Mouse (Mus musculus): Measurements from ENCODE around the gene Aen. TPM values are rescaled to one million over a fixed set of nuclear protein-coding genes. Genes with fewer than 3 reads are reported as not detected.
A peak's percentile ranks its signal among the peaks of the same experiment; 100 is the strongest.

Gene Aen
- polyA plus RNA-seq, 1 experiment from 2014 or later, result 55.7 TPM

DNA sequence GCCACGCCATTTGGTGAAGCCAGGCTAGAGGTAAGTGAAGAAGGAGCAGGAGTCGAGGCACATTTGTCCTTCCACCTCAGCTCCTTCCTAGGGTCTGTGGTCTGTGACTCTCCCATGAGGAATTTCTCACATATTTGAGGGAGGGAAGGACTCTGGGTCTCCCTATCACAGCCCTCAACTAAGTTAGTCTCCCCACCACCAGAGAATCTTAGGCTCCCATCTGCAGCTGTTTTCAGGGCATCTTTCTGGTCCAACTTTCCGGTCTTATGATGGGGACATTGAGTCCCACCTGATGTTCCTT, 18.8 kb downstream of the Aen start:
- Histone ChIP-seq H3K27ac (replicated peaks) (no peak overlapping the region), H3K27me3 (replicated peaks) (no peaks in the 10 kb centered on the region), H3K4me2 (no peak overlapping the region), H3K9ac (replicated peaks) (no peak overlapping the region), H3K36me3 (no peaks in the 10 kb centered on the region), H3K4me3 (replicated peaks) (no peak overlapping the region), H3K9me3 (replicated peaks) (no peaks in the 10 kb centered on the region), H3K4me1 (peaks cover 17% of the 10 kb centered on the region; the same call in 1 of the 2 replicates)
- WGBS, result 88% methylated on average over 3 of the region's 3 CpGs
- no peak for ATAC-seq (ENCODE audit: low FRiP score)

DNA sequence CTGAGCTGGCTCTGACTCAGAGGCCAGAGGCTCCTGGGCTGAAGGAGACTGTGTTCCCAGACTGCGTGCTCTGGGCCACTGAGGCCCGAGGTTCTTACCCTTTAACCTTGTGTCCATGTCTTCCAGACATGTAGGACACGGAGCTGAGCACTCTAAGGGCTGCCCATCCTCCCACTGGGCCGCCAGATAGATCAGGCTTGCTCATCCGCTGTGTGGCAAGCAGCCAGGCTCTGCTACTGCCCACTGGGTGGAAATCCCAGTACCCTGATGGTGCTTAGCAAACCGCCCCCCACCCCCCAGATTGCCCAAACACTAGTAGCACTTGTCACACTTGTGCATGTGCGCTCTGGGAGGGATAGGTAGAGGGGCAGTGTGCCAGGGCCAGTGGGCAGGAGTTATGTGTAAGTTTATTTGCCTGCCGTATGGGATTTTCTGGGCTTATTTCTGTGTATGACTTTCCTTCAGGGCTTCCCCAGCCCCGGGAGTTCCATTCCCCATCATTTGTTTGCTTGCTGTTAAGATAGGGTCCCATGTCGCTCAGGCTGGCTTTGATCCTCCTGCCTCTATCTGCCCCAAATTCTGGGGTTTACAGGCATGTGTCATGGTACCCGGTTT, 19.3 kb downstream of the Aen start:
- no peaks in the 10 kb centered on the region for H3K9me3 ChIP-seq (replicated peaks)
- no peak overlapping the region for H3K27ac ChIP-seq (replicated peaks)
- no peak overlapping the region for H3K4me2 ChIP-seq
- no peaks in the 10 kb centered on the region for H3K36me3 ChIP-seq
- H3K27me3 ChIP-seq (replicated peaks), result no peaks in the 10 kb centered on the region
- peaks cover 17% of the 10 kb centered on the region; the same call in 1 of the 2 replicates for H3K4me1 ChIP-seq
- no peak for ATAC-seq (ENCODE audit: low FRiP score)
- no peak overlapping the region for H3K4me3 ChIP-seq (replicated peaks)
- WGBS, result 87% methylated on average over 11 of the region's 11 CpGs
- no peak overlapping the region for H3K9ac ChIP-seq (replicated peaks)

DNA sequence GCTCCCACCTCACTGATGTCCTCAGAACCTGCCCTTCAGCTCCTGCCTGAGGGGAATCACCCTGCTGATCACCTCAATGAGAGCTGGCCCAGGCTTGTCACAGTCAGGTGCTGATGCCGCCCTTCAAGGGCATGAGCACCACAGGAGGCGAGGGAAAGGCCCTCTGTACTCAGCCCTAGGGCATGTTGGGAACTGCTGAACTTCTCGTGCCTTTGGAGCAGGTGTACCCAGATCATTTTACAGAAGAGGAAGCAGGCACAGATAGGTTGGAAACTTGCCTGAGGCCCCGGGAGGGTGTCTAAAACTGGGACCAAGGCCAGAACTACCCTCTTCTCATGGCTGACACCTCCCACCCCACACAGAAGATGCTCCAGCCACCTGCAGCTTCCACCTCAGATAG, 23.0 kb downstream of the Aen start:
- Histone ChIP-seq H3K4me3 (replicated peaks) (no peak overlapping the region), H3K9me3 (replicated peaks) (no peaks in the 10 kb centered on the region), H3K36me3 (no peaks in the 10 kb centered on the region), H3K4me2 (no peak overlapping the region), H3K27me3 (replicated peaks) (peaks cover 7% of the 10 kb centered on the region; the same call in 1 of the 2 replicates), H3K27ac (replicated peaks) (no peak overlapping the region), H3K4me1 (0 out of 2 replicates have a peak, but pooled peaks cover 5% of the 10 kb centered on the region), H3K9ac (replicated peaks) (no peak overlapping the region)
- WGBS, result 51% methylated on average over 4 of the region's 4 CpGs
- ATAC-seq (ENCODE audit: low FRiP score), result no peak

DNA sequence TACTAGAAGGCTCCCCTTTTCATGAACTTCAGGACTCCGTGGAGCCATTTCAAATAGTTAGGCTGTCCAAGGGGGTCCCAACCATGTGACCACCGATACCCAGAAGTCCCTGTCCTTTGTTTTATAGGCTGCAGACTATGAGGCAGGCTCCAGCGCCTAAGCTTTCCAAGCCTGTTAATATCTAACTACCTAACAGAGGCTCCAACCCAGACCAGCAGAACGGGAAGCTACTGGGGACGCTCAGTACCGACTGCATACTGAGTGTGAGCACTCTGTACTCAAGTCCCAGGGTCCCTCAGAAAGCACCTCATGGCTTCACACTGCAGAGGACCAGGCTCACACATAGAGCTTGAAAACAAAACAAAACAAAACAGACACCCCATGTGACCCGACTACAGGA, 26.9 kb downstream of the Aen start:
- 59% methylated on average over 7 of the region's 7 CpGs for WGBS
- no peak for ATAC-seq (ENCODE audit: low FRiP score)

DNA sequence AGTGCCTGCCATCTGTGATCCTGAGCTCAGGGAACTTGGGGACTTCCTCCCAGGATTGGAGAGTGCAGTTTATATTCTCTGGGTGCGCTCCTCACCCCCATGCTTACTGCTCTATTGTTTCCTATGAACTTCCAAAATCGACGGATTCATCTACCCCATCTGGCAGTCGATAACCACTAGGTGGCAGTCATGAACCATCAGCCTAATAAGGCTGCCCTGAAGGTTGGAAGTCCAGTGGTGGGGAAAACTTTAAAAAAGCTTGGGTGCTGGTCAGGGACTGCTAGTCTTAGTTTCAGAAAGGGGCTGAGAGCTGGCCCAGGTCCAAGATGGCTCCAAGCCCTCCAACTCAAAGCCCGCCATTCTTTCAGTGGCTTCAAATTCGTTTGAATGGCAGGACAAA, 28.6 kb downstream of the Aen start:
- H3K4me1 ChIP-seq, result no peaks in the 10 kb centered on the region
- peak; percentile 28; the same call in 1 of the 2 replicates for ATAC-seq (ENCODE audit: low FRiP score)
- H3K9me3 ChIP-seq (replicated peaks), result no peaks in the 10 kb centered on the region
- 6% methylated on average over 6 of the region's 6 CpGs for WGBS
- peaks cover 7% of the 10 kb centered on the region; the same call in 1 of the 2 replicates for H3K27me3 ChIP-seq (replicated peaks)
- no peak overlapping the region for H3K4me3 ChIP-seq (replicated peaks)
- H3K27ac ChIP-seq (replicated peaks), result no peak overlapping the region
- H3K4me2 ChIP-seq, result no peak overlapping the region
- H3K9ac ChIP-seq (replicated peaks), result no peak overlapping the region
- H3K36me3 ChIP-seq, result no peaks in the 10 kb centered on the region

More for the DNA sequence above, 26.9 kb downstream of the Aen start:
- Histone ChIP-seq H3K4me2 (no peak overlapping the region), H3K36me3 (no peaks in the 10 kb centered on the region), H3K27me3 (replicated peaks) (peaks cover 7% of the 10 kb centered on the region; the same call in 1 of the 2 replicates), H3K4me1 (no peaks in the 10 kb centered on the region), H3K27ac (replicated peaks) (no peak overlapping the region), H3K4me3 (replicated peaks) (no peak overlapping the region), H3K9me3 (replicated peaks) (no peaks in the 10 kb centered on the region), H3K9ac (replicated peaks) (no peak overlapping the region)

DNA sequence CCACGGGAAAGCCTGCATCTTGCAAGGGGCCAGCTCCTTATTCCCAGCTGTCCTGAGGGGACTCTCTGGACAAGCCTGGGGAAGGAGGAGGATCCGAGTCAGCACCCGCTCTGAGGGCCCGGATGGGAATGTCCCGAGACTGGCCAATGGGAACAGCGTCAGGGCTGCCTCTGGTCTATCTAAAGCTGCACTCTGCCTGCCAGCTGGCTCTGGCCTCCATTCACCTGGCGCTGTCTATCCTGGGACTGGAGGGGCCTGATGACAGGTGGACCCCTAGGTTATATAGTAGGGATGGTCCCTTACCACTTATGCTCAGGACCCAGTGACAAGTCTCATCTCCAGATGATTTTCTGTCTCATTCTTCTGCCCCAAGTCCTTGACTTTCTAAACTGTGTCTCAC, 29.1 kb downstream of the Aen start:
- 70% methylated on average over 7 of the region's 7 CpGs for WGBS
- no peaks in the 10 kb centered on the region for H3K4me1 ChIP-seq
- H3K27me3 ChIP-seq (replicated peaks), result peaks cover 7% of the 10 kb centered on the region; the same call in 1 of the 2 replicates
- H3K36me3 ChIP-seq, result no peaks in the 10 kb centered on the region
- H3K9me3 ChIP-seq (replicated peaks), result no peaks in the 10 kb centered on the region
- no peak overlapping the region for H3K4me2 ChIP-seq
- ATAC-seq (ENCODE audit: low FRiP score), result no peak
- no peak overlapping the region for H3K9ac ChIP-seq (replicated peaks)
- H3K27ac ChIP-seq (replicated peaks), result no peak overlapping the region
- H3K4me3 ChIP-seq (replicated peaks), result no peak overlapping the region

DNA sequence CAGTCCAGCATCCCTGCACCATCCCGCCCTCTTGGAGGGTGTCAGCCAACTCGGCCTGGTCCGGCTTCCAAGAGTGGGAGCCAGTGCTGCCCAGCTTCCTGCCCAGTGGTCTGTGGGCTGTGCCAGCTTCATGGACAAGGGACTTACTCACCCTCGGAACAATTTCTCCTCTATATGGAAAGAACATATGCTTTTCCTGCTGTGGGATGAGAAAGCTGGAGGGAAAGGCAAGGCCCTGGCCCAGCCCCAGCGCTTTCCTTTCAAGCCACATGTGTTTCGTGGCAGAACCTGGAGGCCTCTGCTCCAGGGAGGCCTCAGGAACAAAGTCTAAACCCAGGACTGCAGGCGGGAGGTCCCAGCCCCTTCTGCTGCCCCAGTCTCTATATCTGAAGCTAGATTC, 30.0 kb downstream of the Aen start:
- Histone ChIP-seq H3K9me3 (replicated peaks) (no peaks in the 10 kb centered on the region), H3K4me2 (no peak overlapping the region), H3K9ac (replicated peaks) (no peak overlapping the region), H3K4me1 (no peaks in the 10 kb centered on the region), H3K4me3 (replicated peaks) (no peak overlapping the region), H3K27me3 (replicated peaks) (peaks cover 7% of the 10 kb centered on the region; the same call in 1 of the 2 replicates), H3K27ac (replicated peaks) (no peak overlapping the region), H3K36me3 (no peaks in the 10 kb centered on the region)
- ATAC-seq (ENCODE audit: low FRiP score), result no peak
- 86% methylated on average over 7 of the region's 7 CpGs for WGBS

DNA sequence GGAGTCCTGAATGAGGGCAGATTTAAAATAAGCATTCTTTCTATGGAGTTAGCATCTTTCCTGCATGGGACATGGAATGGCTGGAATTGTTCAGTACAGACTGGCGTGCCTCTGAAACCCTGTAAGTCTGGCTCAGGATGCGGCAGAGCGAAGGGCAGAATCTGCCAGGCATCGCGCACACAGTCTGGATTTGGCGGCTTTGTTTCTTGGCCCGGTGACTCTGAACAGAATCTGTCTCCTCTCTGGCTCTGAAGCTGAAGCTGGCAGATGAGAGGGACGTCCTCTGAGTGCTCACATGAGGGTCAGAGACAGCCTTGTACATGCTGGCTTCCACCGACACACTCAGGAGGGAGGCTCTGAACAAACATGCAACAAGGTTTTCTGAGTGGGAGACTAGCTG, 30.5 kb downstream of the Aen start:
- 83% methylated on average over 9 of the region's 9 CpGs for WGBS
- Histone ChIP-seq H3K36me3 (no peaks in the 10 kb centered on the region), H3K27ac (replicated peaks) (no peak overlapping the region), H3K4me2 (no peak overlapping the region), H3K4me3 (replicated peaks) (no peak overlapping the region), H3K9me3 (replicated peaks) (no peaks in the 10 kb centered on the region), H3K27me3 (replicated peaks) (peaks cover 7% of the 10 kb centered on the region; the same call in 1 of the 2 replicates), H3K9ac (replicated peaks) (no peak overlapping the region), H3K4me1 (no peaks in the 10 kb centered on the region)
- ATAC-seq (ENCODE audit: low FRiP score), result no peak

DNA sequence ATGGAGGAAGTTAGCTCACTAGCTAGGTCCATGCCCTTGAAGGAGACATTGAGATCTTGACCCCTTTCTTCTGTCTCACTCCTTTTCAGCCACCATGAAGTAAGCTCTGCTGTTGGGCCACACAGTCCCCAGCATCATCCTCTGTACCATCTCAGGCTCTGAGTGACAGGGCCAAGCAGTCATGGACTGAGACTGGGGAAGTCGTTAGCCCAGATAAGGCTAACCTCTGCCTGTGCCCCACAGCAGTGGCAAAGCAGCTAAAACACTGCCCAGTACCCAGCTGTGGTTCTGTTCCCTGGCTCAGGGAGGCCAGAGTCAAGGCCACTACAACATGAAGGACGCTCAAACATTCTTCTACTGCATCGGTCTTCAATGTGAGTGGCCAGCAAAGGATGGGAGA, 31.6 kb downstream of the Aen start:
- no peaks in the 10 kb centered on the region for H3K4me1 ChIP-seq
- no peak overlapping the region for H3K4me2 ChIP-seq
- H3K9ac ChIP-seq (replicated peaks), result no peak overlapping the region
- H3K27ac ChIP-seq (replicated peaks), result no peak overlapping the region
- H3K4me3 ChIP-seq (replicated peaks), result no peak overlapping the region
- H3K27me3 ChIP-seq (replicated peaks), result peaks cover 7% of the 10 kb centered on the region; the same call in 1 of the 2 replicates
- no peak for ATAC-seq (ENCODE audit: low FRiP score)
- no peaks in the 10 kb centered on the region for H3K9me3 ChIP-seq (replicated peaks)
- WGBS, result 83% methylated on average over 3 of the region's 3 CpGs
- no peaks in the 10 kb centered on the region for H3K36me3 ChIP-seq

DNA sequence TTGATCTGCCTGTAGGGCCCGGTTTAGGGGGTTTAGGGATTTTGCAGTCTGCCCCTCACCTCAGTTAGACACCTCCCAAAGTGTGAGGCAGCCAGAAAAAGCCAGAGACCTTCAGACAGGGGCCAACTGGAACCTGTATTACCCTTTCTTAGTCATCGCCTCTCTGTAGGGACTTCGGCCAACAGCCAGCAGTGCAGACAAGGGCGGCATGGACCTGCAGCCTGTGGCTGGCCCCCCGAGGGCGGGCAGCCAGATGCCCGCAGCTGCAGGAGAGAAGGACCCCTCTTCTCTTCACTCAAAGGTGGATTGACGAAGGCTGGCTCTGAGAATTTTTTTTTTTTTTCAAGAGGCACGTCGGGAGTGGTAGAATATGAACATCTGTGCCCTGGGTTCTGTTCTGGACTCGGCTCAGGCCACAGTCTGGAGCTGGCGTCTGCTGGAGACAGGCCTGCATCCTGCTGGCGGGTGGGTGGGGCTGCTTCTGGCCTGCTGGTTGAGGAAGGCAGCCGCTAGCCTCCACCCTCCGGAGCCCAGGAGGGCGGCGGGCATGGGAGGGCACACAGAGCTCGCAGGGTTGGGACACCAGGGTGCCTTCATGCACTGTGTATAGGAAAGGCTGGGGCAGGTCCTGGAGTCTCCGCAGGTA, 43.4 kb downstream of the Aen start:
- no peak overlapping the region for H3K9ac ChIP-seq (replicated peaks)
- no peaks in the 10 kb centered on the region for H3K4me1 ChIP-seq
- H3K36me3 ChIP-seq, result no peaks in the 10 kb centered on the region
- no peaks in the 10 kb centered on the region for H3K27me3 ChIP-seq (replicated peaks)
- no peak for ATAC-seq (ENCODE audit: low FRiP score)
- no peak overlapping the region for H3K4me2 ChIP-seq
- no peak overlapping the region for H3K27ac ChIP-seq (replicated peaks)
- H3K4me3 ChIP-seq (replicated peaks), result no peak overlapping the region
- no peaks in the 10 kb centered on the region for H3K9me3 ChIP-seq (replicated peaks)
- 72% methylated on average over 19 of the region's 19 CpGs for WGBS

DNA sequence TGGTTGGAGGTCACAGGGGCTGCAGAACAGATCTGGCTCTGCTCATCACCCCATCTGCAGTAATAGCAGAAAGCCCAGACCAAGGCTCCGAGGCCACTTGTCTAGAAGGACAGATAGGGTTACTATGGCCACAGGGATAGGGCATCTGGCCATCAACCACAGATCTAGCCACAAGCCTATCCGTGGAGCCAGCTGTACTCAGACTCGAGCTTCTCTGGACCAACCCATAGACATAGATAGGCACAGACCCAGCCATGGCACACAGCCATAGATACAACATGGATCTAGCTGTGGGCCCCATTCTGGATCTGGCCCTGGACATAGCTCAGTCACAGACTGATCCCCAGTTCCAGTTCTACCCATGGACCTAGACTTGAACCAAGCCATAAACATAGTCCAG, 45.3 kb downstream of the Aen start:
- Histone ChIP-seq H3K9ac (replicated peaks) (no peak overlapping the region), H3K27ac (replicated peaks) (no peak overlapping the region), H3K9me3 (replicated peaks) (no peaks in the 10 kb centered on the region), H3K4me1 (no peaks in the 10 kb centered on the region), H3K27me3 (replicated peaks) (no peaks in the 10 kb centered on the region), H3K36me3 (no peaks in the 10 kb centered on the region), H3K4me2 (no peak overlapping the region), H3K4me3 (replicated peaks) (no peak overlapping the region)
- 90% methylated on average over 3 of the region's 3 CpGs for WGBS
- ATAC-seq (ENCODE audit: low FRiP score), result no peak

DNA sequence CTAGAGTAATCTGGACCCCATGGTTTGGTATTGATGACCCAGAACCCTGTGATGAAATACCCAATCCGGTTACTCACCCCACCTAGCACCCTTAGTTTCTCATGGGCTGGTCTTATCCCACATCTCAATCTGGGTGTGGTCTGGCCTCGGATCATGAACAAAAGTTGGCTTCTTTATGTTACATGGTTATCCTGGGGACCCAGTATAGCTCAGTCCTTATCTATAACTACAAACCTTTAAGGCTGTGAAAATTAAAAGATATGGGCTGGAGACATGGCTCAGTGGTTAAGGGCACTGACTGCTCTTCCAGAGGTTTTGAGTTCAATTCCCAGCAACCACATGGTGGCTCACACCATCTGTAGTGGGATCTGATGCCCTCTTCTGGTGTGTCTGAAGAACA, 46.9 kb downstream of the Aen start:
- no peak overlapping the region for H3K4me2 ChIP-seq

More for the DNA sequence above, 46.9 kb downstream of the Aen start:
- WGBS, result 99% methylated on average over 2 of the region's 2 CpGs
- ATAC-seq (ENCODE audit: low FRiP score), result no peak
- Histone ChIP-seq H3K9ac (replicated peaks) (no peak overlapping the region), H3K4me1 (no peaks in the 10 kb centered on the region), H3K27me3 (replicated peaks) (no peaks in the 10 kb centered on the region), H3K9me3 (replicated peaks) (no peaks in the 10 kb centered on the region), H3K27ac (replicated peaks) (no peak overlapping the region), H3K4me3 (replicated peaks) (no peak overlapping the region), H3K36me3 (no peaks in the 10 kb centered on the region)
